Mouse (Mus musculus): ENCODE data around the gene Kctd7.

DNA sequence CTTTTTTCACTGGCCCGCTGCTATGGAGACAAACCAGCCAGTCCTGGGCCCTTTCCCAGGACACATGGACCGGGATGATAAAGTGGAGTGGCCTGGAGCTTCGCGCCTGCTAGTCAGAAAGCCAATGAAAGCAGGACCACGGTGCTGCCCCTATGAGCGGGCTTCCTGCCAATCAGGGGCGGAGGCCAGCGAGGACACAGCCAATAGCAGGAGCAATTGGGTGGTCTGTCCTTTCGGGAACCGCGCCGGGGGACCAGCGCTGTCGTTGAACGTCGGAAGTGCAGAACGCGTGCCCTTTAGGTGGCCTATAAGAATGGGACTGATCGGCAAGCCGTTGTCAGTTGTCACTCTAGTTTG lies 706 bp upstream of the Kctd7 start:
- TF ChIP-seq CTCF (IDR thresholded peaks at IDR 0.05; ENCODE audit: borderline replicate concordance, insufficient read depth, low read length) (no peak), POLR2A (IDR thresholded peaks at IDR 0.05; ENCODE audit: low read depth, low read length) (no peak)
